Mouse (Mus musculus) brain, adult 2 months (tissue): ENCODE measurements at regions not wholly inside any gene's neighbourhood (a gene's known extent, or its start where the extent isn't known, plus 50 kb on each side); places are given as distances from the start of the nearest gene placed in this dataset.

Experiments used
- DNase-seq: peaks from one replicate; pipeline ENCODE4 v3.0.0; 2011; ENCODE audit warnings: low read depth, low spot score

DNA sequence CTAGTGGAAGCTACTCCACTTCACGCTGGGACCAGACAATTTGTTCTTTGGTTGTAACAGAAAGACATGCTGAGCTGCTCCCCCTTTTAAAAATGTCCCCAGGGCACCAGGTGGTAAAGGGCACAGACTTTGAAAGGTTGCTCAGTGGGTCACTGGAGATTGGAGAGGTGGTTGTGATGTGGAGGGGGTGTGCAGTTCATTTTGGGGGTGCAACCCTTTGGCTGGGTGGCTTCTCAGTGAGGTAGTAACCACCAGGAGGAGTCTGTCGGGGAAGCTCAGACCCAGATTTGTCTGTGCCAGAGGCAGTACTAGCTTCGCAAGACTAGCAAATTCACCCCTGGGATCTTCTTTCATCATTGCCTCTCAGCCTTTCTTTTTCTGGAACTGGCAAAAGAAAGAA lies 189.0 kb upstream of the Krr1 start:
- DNase-seq = no peak

GRCm38 (mm10) chr10:111784065-111784853 lies 188.2 kb upstream of the Krr1 start:
- DNase-seq = peak; percentile 64

DNA sequence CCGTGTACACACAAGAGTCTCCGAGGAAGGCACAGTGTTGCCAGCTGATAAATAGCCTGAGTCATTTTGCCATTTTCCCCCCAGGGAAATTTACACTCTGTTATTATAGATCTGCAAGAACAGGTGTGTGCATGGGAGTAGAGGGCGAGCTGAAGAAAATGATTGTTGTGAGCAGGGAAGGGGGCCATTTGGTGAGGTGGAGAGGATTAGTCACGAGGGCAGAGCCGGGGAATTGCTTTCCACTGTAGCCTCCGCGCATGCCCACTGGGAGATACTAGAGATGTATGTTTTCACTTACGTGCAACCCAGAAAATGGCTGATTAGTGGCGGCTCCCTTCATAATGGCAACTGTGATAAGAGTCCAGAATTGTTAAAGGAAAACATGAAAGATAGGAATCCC lies 185.3 kb upstream of the Krr1 start:
- DNase-seq = peak; percentile 66

GRCm38 (mm10) chr10:111789264-111789663 lies 183.2 kb upstream of the Krr1 start:
- DNase-seq = no peak

DNA sequence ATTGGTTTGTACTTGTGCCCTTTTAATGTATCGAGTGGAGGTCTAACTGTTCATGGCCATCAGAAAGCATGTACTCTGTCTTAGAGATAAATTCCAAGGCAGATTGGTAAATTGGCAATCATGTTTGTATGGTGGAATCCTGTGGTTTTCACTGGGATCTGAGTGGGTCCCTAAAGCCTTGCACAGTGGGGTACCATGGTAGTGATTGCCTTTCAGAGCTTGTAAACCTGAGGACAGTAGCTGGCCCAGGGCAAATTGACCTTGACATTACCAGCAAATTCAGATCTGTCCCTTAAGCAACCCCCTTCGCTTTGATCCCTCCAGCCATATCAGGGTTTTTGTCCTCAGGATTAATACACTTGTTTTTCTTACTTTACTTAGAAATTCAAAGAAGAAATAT lies 181.6 kb upstream of the Krr1 start:
- no peak for DNase-seq

DNA sequence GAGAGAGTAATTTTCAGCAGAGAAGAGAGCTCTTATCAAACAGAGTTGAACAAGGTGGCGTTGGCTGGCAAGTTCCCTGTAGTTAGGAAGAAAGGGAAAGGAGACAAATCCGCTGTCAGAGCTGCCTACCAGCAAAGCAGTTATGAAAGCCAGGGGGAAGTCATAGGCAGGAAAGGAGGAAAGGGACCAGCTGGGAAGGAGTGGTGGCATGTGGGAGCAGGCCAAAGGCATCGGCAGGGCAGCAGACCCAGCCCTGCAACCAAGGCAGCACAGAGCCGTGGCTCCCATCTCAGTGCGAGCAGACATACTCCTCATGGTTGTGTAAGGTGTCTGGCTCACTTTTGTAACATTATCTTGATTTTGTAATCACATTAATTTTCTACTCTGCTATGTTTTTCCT lies 177.4 kb upstream of the Krr1 start:
- no peak for DNase-seq

GRCm38 (mm10) chr10:111795756-111796155 lies 176.7 kb upstream of the Krr1 start:
- no peak for DNase-seq

GRCm38 (mm10) chr10:111798851-111799281 lies 173.6 kb upstream of the Krr1 start:
- no peak for DNase-seq

DNA sequence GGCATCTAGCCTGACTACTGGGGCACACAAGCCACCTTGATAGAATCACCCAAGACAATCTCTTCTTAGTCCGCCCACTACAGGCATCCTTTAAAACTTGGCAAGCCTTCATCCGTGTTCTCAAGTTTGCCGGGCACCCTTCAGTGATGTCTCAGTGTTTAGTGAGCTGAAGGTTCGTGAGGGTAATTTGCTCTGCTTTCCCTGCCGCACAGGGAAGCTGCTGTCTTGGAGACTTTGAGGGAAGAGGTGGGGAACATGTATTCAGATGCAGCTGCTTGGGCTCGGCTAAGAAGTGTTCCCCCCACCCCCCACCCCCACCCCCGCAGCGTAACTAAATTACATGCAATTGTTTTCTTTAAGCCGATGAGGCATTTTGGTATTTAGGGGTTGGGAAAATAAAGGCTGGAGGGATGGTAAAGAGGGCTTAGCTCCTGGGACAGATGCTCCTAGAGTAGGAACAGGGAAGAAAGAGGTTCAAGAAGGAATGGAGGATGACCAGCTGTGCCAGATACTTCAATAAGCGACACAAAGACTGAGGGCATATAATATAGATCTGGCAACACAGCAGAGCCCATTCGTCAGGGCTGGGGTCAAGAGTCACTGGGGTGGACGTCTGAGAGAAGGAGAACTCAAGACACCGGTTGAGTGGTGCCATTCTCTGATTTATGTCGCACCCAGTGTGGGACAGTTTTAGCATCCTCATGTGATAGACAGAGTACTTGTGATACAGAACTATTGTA lies 172.4 kb upstream of the Krr1 start:
- peak; percentile 53 for DNase-seq

DNA sequence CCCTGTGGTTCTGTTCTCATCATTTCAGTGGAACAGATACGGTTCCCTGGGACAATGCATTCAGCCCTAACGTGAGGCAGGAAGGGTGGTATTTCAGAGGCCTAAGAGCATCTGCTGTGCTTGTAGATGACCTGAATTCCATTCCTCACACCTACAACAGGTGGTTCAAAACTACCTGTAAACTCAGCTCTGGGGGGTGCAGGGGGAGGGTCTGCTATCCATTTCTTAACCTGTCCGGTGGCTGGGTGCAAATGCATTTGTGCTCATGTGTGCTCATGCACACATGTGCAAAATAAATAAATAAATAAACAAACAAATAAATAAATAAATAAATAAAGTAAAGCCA lies 171.9 kb upstream of the Krr1 start:
- no peak for DNase-seq

DNA sequence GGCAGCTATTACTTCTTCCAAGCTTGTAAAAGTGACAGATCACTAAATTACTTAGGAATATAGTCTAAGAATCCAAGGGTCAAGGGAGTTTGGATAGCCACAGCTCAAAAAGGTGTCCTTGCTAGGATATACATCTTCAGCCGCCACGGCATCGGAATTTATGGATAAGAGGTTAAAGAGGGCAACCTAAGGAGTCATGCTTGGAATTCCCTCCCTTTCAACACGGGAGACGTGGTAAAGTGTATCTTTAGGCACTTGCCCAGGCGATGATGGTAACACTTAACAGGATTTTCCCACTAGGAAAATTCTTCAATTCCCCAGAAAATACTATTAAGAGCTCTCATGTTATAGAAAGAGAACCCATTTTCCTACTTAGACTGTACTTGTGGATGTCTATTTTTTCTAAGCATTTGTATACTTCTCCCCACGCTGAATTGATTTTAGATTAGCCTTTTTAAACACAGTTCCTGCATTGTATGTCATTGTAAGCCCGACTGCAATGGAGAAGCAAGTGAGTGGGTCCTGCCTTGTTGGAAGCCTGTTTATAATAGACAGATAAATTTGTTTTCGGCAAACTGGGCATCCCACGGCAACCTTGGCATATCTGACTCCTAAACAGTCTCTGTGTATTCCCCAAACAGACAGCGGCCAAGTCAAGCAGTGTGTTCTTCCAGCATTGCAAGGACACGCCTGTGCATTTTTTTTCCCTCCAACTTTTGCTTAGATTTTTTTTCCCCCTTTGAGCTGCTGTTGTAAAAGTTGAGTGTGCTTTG lies 171.3 kb upstream of the Krr1 start:
- DNase-seq = no peak

GRCm38 (mm10) chr10:111801794-111802359 lies 170.6 kb upstream of the Krr1 start:
- DNase-seq = no peak

DNA sequence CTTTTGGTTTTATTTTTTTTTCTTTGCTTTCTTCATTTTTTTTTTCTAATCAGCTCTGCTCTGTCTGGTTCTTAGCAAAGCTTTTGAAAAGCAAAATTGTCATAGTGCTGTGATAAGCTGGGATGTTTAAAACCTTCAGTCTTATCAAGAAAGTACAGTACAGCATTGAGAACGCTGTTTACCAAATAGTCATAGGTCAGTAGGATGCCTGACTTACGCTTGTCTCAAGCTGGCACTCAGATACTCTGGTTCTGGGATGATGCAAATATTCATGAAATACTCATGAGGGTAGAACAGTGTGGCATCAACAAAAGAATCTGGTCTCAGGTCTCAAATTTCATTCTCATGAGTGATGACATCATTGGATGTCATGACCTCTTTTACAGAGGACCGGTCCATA lies 166.1 kb upstream of the Krr1 start:
- DNase-seq = no peak

GRCm38 (mm10) chr10:111806916-111807315 lies 165.5 kb upstream of the Krr1 start:
- no peak for DNase-seq

GRCm38 (mm10) chr10:111813736-111814135 lies 158.7 kb upstream of the Krr1 start:
- DNase-seq = no peak

DNA sequence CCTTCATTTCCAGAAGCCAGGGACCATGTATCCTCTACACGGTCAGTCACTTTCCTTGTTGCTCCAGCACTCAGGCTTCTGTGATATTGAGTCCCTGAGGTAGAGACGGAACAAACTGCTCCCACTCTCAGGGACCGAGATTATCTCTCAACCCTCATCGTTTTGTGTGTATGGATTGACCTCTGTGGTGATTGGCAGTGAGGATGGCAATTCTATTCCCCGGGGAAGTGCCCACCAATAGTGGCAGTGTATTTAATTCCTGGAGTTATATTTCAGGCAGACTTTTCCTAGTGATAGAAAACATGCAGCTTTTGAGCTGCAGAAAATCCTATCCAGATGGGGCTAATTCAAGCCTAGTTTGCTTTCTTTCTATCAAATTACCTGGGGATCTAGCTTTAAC lies 157.8 kb upstream of the Krr1 start:
- DNase-seq = no peak

- DNase-seq = no peak
Observed at GRCm38 (mm10) chr10:111815160-111815559, 157.3 kb upstream of the Krr1 start.

- no peak for DNase-seq
Observed at GRCm38 (mm10) chr10:111815821-111816599, 156.5 kb upstream of the Krr1 start.

- DNase-seq = no peak
Observed at GRCm38 (mm10) chr10:111819755-111820451, 152.6 kb upstream of the Krr1 start.

GRCm38 (mm10) chr10:111824820-111825219 lies 147.6 kb upstream of the Krr1 start:
- DNase-seq = no peak
